Mouse (Mus musculus) Patski (cell line): ENCODE measurements at regions not wholly inside any gene's neighbourhood (a gene's known extent, or its start where the extent isn't known, plus 50 kb on each side); places are given as distances from the start of the nearest gene placed in this dataset.
"Not testable (repeated sequence)": the region's sequence is repeated elsewhere in the genome, so short reads cannot be mapped to it uniquely, and the experiment has no call there.

Source experiments
- ATAC-seq: fragments of 100-300 bp; one replicate; pipeline ENCODE4 v1.8.0; 2021
- CTCF ChIA-PET: fragments of 350-600 bp; sonication (Branson Sonifier 250); formaldehyde crosslinking; loops from one replicate; lab custom pipeline; 2022; ENCODE audit warnings: inconsistent platforms; lab: Charles Lee
- POLR2A ChIA-PET: fragments of 350-600 bp; sonication (Branson Sonifier 250); formaldehyde crosslinking; loops from one replicate; lab custom pipeline; 2022; ENCODE audit warnings: antibody characterized with exemption, inconsistent platforms; lab: Charles Lee
- DNase-seq: peaks from one replicate; pipeline ENCODE4 v3.0.0-alpha.2; 2011; ENCODE audit warnings: low read depth, low spot score
- H3K27me3 ChIP-seq: fragments of 371-371 bp; one replicate; pipeline ENCODE4 v1.5.1; 2021
- CTCF ChIP-seq: fragments of 100-300 bp; IDR thresholded peaks from one replicate; pipeline ENCODE4 v1.5.1; 2021
- in situ Hi-C: fragments of 300-500 bp; cut with MboI; formaldehyde crosslinking; loops from 3 replicates; pipeline ENCODE4 v1.11.1; 2018; ENCODE audit warnings: low pct_unique_long_range_greater_than_20kb, mixed read lengths

- H3K27me3 ChIP-seq: peaks cover 3% of the 10 kb centered on the region
- TF ChIP-seq CTCF: no peak
- CTCF ChIA-PET: no interaction called here
- in situ Hi-C loops: no loop called here
- ATAC-seq: no peak
- POLR2A ChIA-PET: no interaction called here
- DNase-seq: no peak
Measured at GRCm38 (mm10) chr8:98755795-98756194, 660.5 kb downstream of the Cdh8 start.

- in situ Hi-C loops: no loop called here
- POLR2A ChIA-PET: no interaction called here
Measured at GRCm38 (mm10) chr8:98752367-98752766, 663.9 kb downstream of the Cdh8 start.

DNA sequence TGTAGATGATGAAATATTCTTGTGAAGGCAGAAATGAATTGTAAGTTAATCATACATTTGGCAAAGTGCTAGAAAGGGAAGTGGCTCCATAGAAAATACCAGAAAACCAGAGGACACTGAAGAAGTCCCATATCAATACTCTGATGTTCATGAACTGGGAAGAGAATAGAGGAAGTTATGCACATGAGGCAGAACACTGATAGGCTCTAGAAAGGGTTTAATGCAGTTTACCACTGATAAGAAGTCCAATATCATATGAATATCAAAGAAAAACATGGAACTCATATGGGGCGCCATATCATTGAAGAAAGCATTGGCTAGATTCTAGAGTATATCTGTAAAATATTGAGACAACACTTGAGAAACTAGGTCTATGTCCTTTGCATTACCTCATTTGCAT lies 708.5 kb downstream of the Cdh8 start:
- in situ Hi-C loops: no loop called here
- ATAC-seq: no peak

More at GRCm38 (mm10) chr8:98752367-98752766, 663.9 kb downstream of the Cdh8 start:
- CTCF ChIA-PET: no interaction called here
- ATAC-seq (no peak), DNase-seq (no peak)
- no peak for TF ChIP-seq CTCF
- H3K27me3 ChIP-seq: peaks cover 3% of the 10 kb centered on the region

GRCm38 (mm10) chr8:98706122-98706521 lies 710.1 kb downstream of the Cdh8 start:
- H3K27me3 ChIP-seq: no peaks in the 10 kb centered on the region
- ChIA-PET POLR2A (no interaction called here), CTCF (no interaction called here)
- in situ Hi-C loops: no loop called here
- ATAC-seq (no peak), DNase-seq (no peak)
- TF ChIP-seq CTCF: no peak

More for the DNA sequence above, 708.5 kb downstream of the Cdh8 start:
- ChIA-PET CTCF (no interaction called here), POLR2A (no interaction called here)
- DNase-seq: no peak
- H3K27me3 ChIP-seq: no peaks in the 10 kb centered on the region
- no peak for TF ChIP-seq CTCF

DNA sequence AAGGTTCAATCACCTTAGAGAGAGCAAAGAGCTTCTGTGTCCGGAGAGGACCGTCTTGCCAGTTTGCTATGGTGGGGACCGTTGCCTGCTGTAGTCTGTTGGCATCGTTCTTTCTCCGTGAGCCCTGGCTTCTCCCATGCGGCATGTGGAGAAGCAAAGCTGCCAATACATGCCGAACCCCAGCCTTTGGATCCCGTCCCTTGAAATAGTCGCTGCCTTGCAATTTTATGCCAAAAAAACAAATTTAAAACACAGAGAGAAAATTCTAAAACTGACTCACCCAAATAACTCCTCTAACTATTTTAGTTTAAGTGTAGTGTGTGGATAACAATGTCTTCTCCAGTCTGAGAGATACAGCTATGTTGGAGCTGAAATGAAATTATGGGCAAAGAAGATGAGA lies 731.1 kb downstream of the Cdh8 start:
- TF ChIP-seq CTCF: no peak
- no peak for DNase-seq
- ChIA-PET CTCF (no interaction called here), POLR2A (no interaction called here)
- ATAC-seq: no peak
- in situ Hi-C loops: no loop called here
- no peaks in the 10 kb centered on the region for H3K27me3 ChIP-seq

GRCm38 (mm10) chr8:98684531-98684930 lies 731.7 kb downstream of the Cdh8 start:
- ChIA-PET POLR2A (no interaction called here), CTCF (no interaction called here)
- H3K27me3 ChIP-seq: no peaks in the 10 kb centered on the region
- no peak for DNase-seq
- no peak for TF ChIP-seq CTCF
- ATAC-seq: no peak
- in situ Hi-C loops: no loop called here

- POLR2A ChIA-PET: no interaction called here
- no peak for ATAC-seq
Measured at GRCm38 (mm10) chr8:98680065-98680464, 736.2 kb downstream of the Cdh8 start.

GRCm38 (mm10) chr8:98659287-98659686 lies 757.0 kb downstream of the Cdh8 start:
- in situ Hi-C loops: no loop called here
- ATAC-seq: no peak
- CTCF ChIA-PET: no interaction called here
- POLR2A ChIA-PET: no interaction called here
- no peak for DNase-seq
- TF ChIP-seq CTCF: no peak
- no peaks in the 10 kb centered on the region for H3K27me3 ChIP-seq

More at GRCm38 (mm10) chr8:98680065-98680464, 736.2 kb downstream of the Cdh8 start:
- in situ Hi-C loops: no loop called here
- no peak for DNase-seq
- no peaks in the 10 kb centered on the region for H3K27me3 ChIP-seq
- CTCF ChIA-PET: interaction anchor here (0.9 kb wide), 1 partner anchor 21 kb away, joined by 3 read pairs; no protein-coding TSS in a partner anchor
- no peak for TF ChIP-seq CTCF

- ATAC-seq, in situ Hi-C loops: not testable (repeated sequence)
Measured at GRCm38 (mm10) chr8:98652316-98652715, 764.0 kb downstream of the Cdh8 start.

DNA sequence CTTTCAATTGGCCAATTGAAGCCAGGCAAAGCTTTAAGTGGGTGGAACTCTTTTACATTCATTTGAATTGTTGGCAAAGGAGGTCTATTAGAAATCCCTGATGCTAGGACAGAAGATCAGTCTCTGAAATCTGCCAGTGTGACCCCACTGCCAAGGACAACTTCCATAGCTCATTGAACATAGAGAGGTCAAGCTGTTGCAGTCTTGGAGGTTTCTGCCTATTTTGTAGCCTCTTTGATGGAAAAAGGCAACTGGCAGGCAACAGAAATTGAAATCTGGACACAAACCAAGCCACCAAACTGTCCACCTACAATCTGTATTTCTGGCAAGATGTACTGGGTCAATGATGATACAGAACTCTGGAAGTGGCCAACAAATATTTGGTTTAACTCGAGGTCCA lies 765.3 kb downstream of the Cdh8 start:
- in situ Hi-C loops: no loop called here
- no peaks in the 10 kb centered on the region for H3K27me3 ChIP-seq
- ChIA-PET CTCF (no interaction called here), POLR2A (interaction anchor here (0.7 kb wide), 1 partner anchor 13 kb away, joined by 5 read pairs; no protein-coding TSS in a partner anchor)
- ATAC-seq (no peak), DNase-seq (no peak)
- no peak for TF ChIP-seq CTCF

More at GRCm38 (mm10) chr8:98652316-98652715, 764.0 kb downstream of the Cdh8 start:
- H3K27me3 ChIP-seq, CTCF ChIA-PET, POLR2A ChIA-PET, DNase-seq: not testable (repeated sequence)

- POLR2A ChIA-PET: no interaction called here
- DNase-seq (no peak), ATAC-seq (no peak)
- in situ Hi-C loops: no loop called here
- no peak for TF ChIP-seq CTCF
- H3K27me3 ChIP-seq: no peaks in the 10 kb centered on the region
- CTCF ChIA-PET: no interaction called here
Measured at GRCm38 (mm10) chr8:98628151-98628550, 788.1 kb downstream of the Cdh8 start.

- POLR2A ChIA-PET: no interaction called here
- in situ Hi-C loops: no loop called here
- no peak for DNase-seq
- no peak for ATAC-seq
- no peaks in the 10 kb centered on the region for H3K27me3 ChIP-seq
- CTCF ChIA-PET: no interaction called here
- no peak for TF ChIP-seq CTCF
Measured at GRCm38 (mm10) chr8:98613834-98614428, 802.3 kb downstream of the Cdh8 start.
